Mouse (Mus musculus) testis, adult 2 months (tissue): ENCODE data around the gene Dscam.

ENCODE experiments used
- CTCF ChIP-seq: fragments of 200-500 bp; IDR thresholded peaks from 2 replicates; pipeline ENCODE4 v1.5.1; 2012; ENCODE audit warnings: low read depth, mild to moderate bottlenecking, inconsistent platforms, low read length, moderate library complexity; ENCODE audit not compliant: control insufficient read depth, insufficient read depth, insufficient replicate concordance
- POLR2A ChIP-seq: fragments of 200-500 bp; IDR thresholded peaks from 2 replicates; pipeline ENCODE4 v1.6.1; 2012; ENCODE audit warnings: low read depth, mild to moderate bottlenecking, inconsistent platforms, low read length, moderate library complexity; ENCODE audit not compliant: control insufficient read depth

DNA sequence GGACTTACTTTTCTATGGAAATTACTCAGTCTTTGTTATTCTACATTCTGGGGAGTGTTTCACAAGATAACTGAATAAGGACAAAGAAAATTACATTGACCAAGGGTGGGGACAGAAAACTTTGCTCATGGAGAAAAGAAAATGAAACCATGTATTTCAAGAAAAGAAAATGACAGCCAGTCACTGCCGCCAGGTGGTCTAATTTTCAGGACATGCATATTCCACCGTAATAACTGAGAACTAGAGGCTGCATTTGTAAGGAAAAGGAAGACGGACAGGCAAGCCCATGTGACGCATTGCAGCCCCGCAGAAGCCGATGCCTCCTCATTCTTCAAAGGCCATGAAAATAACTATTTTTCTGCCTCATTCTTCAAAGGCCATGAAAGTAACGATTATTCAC is 197.3 kb downstream of the Dscam start:
- TF ChIP-seq CTCF (no peak), POLR2A (no peak)
